Mouse (Mus musculus) stomach, postnatal 0 days (tissue): ENCODE results near the gene Dsn1. TPM values are rescaled to one million over a fixed set of nuclear protein-coding genes. Genes with fewer than 3 reads are reported as not detected.
A peak's percentile ranks its signal among the peaks of the same experiment; 100 is the strongest.

Experiments used
- ATAC-seq: fragments of 200-750 bp; cut with Nextera tagmentation; 2 replicates; pipeline ENCODE4 v1.8.0; 2017; ENCODE audit not compliant: low FRiP score, low TSS enrichment
- DNase-seq: peaks from one replicate; pipeline ENCODE4 v3.0.0-alpha.2; 2016; ENCODE audit warnings: low spot score
- H3K27ac ChIP-seq: fragments of 300-500 bp; sonication (generic); replicated peaks from 2 replicates; pipeline ENCODE4 v1.5.1; 2014; ENCODE audit warnings: mild to moderate bottlenecking, control low read depth
- H3K27me3 ChIP-seq: fragments of 300-500 bp; sonication (generic); 2 replicates; pipeline ENCODE4 v1.6.1; 2014; ENCODE audit warnings: low read length; ENCODE audit not compliant: control insufficient read depth, insufficient read depth
- H3K36me3 ChIP-seq: fragments of 300-500 bp; sonication (generic); 2 replicates; pipeline ENCODE4 v1.6.1; 2014; ENCODE audit warnings: low read length, mixed read lengths; ENCODE audit not compliant: control insufficient read depth, insufficient read depth
- H3K4me1 ChIP-seq: fragments of 300-500 bp; sonication (generic); replicated peaks from 2 replicates; pipeline ENCODE4 v1.6.1; 2014; ENCODE audit warnings: antibody characterized with exemption; ENCODE audit not compliant: control insufficient read depth, insufficient read depth
- H3K4me2 ChIP-seq: fragments of 300-500 bp; sonication (generic); replicated peaks from 2 replicates; pipeline ENCODE4 v1.6.1; 2014; ENCODE audit warnings: low read depth, mild to moderate bottlenecking, control low read depth, moderate library complexity
- H3K4me3 ChIP-seq: fragments of 300-500 bp; sonication (generic); 2 replicates; pipeline ENCODE4 v1.5.1; 2014; ENCODE audit warnings: low read depth, low read length, control low read depth
- H3K9ac ChIP-seq: fragments of 300-500 bp; sonication (generic); 2 replicates; pipeline ENCODE4 v1.6.1; 2014; ENCODE audit warnings: mild to moderate bottlenecking, low read length, control low read depth, mixed read lengths
- H3K9me3 ChIP-seq: fragments of 300-500 bp; sonication (generic); 2 replicates; pipeline ENCODE4 v1.6.1; 2016; ENCODE audit warnings: low read length; ENCODE audit not compliant: control insufficient read depth
- CTCF ChIP-seq: IDR thresholded peaks from 2 replicates; pipeline ENCODE4 v1.5.1; 2016; ENCODE audit warnings: antibody characterized with exemption, low read depth, mild to moderate bottlenecking, moderate library complexity
- EP300 ChIP-seq: optimal IDR thresholded peaks from 2 replicates; pipeline ENCODE3; 2016; ENCODE audit warnings: antibody characterized with exemption
- WGBS: fragments of 180-500 bp; shearing (Covaris S2); extraction: QIAGEN DNeasy Blood & Tissue Kit; methylation state at CpG from one replicate; pipeline ENCODE4 v1.1.7; 2014; 5-methylcytosine and 5-hydroxymethylcytosine counted together
- polyA plus RNA-seq: library from polyadenylated mRNA; unstranded; fragments of >200 nt; fragmentation: Nextera tagmentation; extraction: Ambion mirVana; gene quantifications from 2 replicates; pipeline ENCODE4 v1.2.1, GENCODE M21; 2015

The Dsn1 gene
- polyA plus RNA-seq, 1 experiment from 2014 or later, result 7.9 TPM

- no peak for DNase-seq
- no peak overlapping the region for H3K4me3 ChIP-seq
- no peaks in the 10 kb centered on the region for H3K9me3 ChIP-seq
- peaks cover 16% of the 10 kb centered on the region for H3K36me3 ChIP-seq
- no peak overlapping the region for H3K9ac ChIP-seq
- WGBS, result 79% methylated on average over 8 of the region's 8 CpGs
- H3K27me3 ChIP-seq, result no peaks in the 10 kb centered on the region
- TF ChIP-seq CTCF, result no peak
- TF ChIP-seq EP300, result no peak
- no peak overlapping the region for H3K4me2 ChIP-seq
- H3K27ac ChIP-seq, result no peak overlapping the region
- ATAC-seq, result no peak
- H3K4me1 ChIP-seq, result no peaks in the 10 kb centered on the region
Measured at GRCm38 (mm10) chr2:157043556-157043955, 36.6 kb upstream of the Dsn1 start.

- TF ChIP-seq CTCF, result no peak
- no peak for TF ChIP-seq EP300
- H3K4me3 ChIP-seq, result no peak overlapping the region
- no peaks in the 10 kb centered on the region for H3K4me1 ChIP-seq
- no peaks in the 10 kb centered on the region for H3K27me3 ChIP-seq
- no peak overlapping the region for H3K27ac ChIP-seq
- H3K9me3 ChIP-seq, result no peaks in the 10 kb centered on the region
- no peak overlapping the region for H3K4me2 ChIP-seq
- no peak overlapping the region for H3K9ac ChIP-seq
- WGBS, result 87% methylated on average over 7 of the region's 7 CpGs
- no peak for ATAC-seq
- H3K36me3 ChIP-seq, result peaks cover 18% of the 10 kb centered on the region
- DNase-seq, result no peak
Measured at GRCm38 (mm10) chr2:157041421-157041820, 34.5 kb upstream of the Dsn1 start.

- DNase-seq, result no peak
- Histone ChIP-seq H3K4me1 (no peaks in the 10 kb centered on the region), H3K4me3 (no peak overlapping the region), H3K9me3 (no peaks in the 10 kb centered on the region), H3K4me2 (no peak overlapping the region), H3K27me3 (no peaks in the 10 kb centered on the region), H3K9ac (no peak overlapping the region), H3K36me3 (peaks cover 18% of the 10 kb centered on the region), H3K27ac (no peak overlapping the region)
- WGBS, result 81% methylated on average over 17 of the region's 17 CpGs
- TF ChIP-seq EP300 (no peak), CTCF (no peak)
- peak; percentile 24; the same call in 1 of the 2 replicates for ATAC-seq
Measured at GRCm38 (mm10) chr2:157040649-157041046, 33.7 kb upstream of the Dsn1 start.

- no peaks in the 10 kb centered on the region for H3K4me1 ChIP-seq
- no peaks in the 10 kb centered on the region for H3K27me3 ChIP-seq
- no peaks in the 10 kb centered on the region for H3K9me3 ChIP-seq
- TF ChIP-seq EP300 (no peak), CTCF (peak; percentile 49)
- peak; percentile 48; the same call in 1 of the 2 replicates for ATAC-seq
- no peak for DNase-seq
- peaks cover 18% of the 10 kb centered on the region for H3K36me3 ChIP-seq
- H3K9ac ChIP-seq, result no peak overlapping the region
- H3K4me2 ChIP-seq, result no peak overlapping the region
- 84% methylated on average over 49 of the region's 50 CpGs for WGBS
- no peak overlapping the region for H3K27ac ChIP-seq
- no peak overlapping the region for H3K4me3 ChIP-seq
Measured at GRCm38 (mm10) chr2:157039900-157040648, 33.1 kb upstream of the Dsn1 start.

- ATAC-seq, result no peak
- no peak overlapping the region for H3K9ac ChIP-seq
- no peaks in the 10 kb centered on the region for H3K27me3 ChIP-seq
- WGBS, result 86% methylated on average over 9 of the region's 9 CpGs
- no peak overlapping the region for H3K4me3 ChIP-seq
- no peak overlapping the region for H3K27ac ChIP-seq
- no peak for DNase-seq
- TF ChIP-seq CTCF, result no peak
- TF ChIP-seq EP300, result no peak
- H3K4me2 ChIP-seq, result no peak overlapping the region
- no peaks in the 10 kb centered on the region for H3K9me3 ChIP-seq
- peaks cover 18% of the 10 kb centered on the region for H3K36me3 ChIP-seq
- H3K4me1 ChIP-seq, result no peaks in the 10 kb centered on the region
Measured at GRCm38 (mm10) chr2:157037303-157037702, 30.3 kb upstream of the Dsn1 start.

- H3K9ac ChIP-seq, result no peak overlapping the region
Measured at GRCm38 (mm10) chr2:157036400-157036799, 29.4 kb upstream of the Dsn1 start.

More at GRCm38 (mm10) chr2:157036400-157036799, 29.4 kb upstream of the Dsn1 start:
- Histone ChIP-seq H3K4me3 (no peak overlapping the region), H3K36me3 (peaks cover 18% of the 10 kb centered on the region), H3K27me3 (no peaks in the 10 kb centered on the region), H3K9me3 (no peaks in the 10 kb centered on the region), H3K4me1 (no peaks in the 10 kb centered on the region), H3K4me2 (no peak overlapping the region), H3K27ac (no peak overlapping the region)
- DNase-seq, result no peak
- ATAC-seq, result no peak
- TF ChIP-seq CTCF (no peak), EP300 (no peak)
- WGBS, result 83% methylated on average over 8 of the region's 8 CpGs
